Mouse (Mus musculus): ENCODE measurements around the gene BC049352.

Gene BC049352

DNA sequence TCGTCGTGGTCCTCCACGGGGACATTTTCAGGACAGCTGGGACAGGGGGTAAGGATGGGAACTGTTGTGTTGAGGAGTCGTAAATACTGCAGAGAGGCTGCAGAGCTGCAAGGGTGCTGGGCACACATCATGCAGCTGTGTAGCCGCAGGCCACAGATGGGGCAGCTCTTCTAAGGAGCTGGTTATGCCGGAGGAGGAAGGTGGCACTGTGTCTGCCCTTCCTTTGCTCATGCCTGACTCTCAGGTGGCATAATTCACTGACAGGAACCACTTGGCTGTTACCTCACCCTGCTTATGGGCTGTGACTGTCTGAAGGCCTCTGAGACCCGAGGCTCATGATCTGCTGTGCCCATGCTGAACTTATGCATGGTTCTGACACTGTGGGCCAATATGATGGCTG is 68.5 kb downstream of the BC049352 start:
- no peak for DNase-seq (ENCODE audit: low read depth, low spot score)

DNA sequence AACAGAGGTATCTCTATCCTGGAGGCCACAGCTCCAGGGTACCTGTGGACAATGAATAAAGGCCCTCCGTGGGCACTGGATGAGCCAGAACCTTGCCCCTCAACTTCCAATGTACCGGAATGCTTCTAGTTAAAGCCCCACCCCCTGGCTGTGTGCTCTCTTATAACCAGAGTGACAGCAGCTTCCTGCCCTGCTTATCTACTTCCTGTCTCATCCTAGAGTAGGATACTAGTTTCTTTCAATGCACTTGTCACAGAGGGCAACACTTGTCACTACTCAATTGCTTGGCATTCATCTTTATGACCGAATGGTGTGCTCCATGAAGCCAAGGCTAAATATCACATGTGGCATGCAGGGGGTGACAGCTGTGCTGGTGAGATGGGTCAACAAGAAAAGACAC is 69.5 kb downstream of the BC049352 start:
- DNase-seq (ENCODE audit: low read depth, low spot score) = no peak

DNA sequence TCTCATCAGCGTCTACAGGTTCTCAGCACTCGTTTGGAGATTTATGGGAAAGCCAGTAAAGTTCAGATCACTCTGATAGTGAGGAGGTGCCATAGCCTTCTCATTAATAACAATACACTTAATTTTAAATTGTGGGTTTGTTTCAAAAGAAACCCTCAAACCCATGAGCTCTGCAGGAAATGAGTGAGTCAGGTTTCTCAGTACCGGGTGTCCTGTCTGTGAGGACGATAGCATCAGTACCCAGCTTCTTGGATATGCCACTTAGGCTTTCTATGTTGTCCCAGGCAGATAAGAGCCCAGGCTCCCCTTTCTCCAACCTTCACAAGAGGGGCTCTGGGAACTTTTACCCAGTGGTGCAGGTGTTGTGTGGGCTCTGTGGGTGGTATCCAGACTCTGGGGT is 70.2 kb downstream of the BC049352 start:
- no peak for DNase-seq (ENCODE audit: low read depth, low spot score)

DNA sequence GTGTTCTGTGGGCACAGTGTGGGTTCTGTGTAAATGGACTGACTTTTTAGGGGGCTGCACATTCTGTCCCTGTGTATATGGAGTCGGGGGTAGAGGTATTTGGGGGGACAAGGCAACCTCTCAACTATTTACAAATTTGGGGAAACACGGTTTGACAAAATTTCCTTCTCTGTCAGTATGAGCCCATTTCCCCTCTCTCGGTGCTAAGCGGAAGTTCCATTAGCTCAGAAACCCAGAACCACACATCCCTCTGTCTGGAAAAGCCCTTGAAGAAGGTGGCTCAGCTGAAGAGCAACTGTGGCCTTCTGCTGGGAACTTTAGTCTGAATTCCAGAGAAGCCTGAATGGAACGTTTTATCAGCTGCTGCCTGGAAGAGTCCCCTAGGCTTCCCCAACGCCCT is 70.6 kb downstream of the BC049352 start:
- DNase-seq (ENCODE audit: low read depth, low spot score) = no peak

DNA sequence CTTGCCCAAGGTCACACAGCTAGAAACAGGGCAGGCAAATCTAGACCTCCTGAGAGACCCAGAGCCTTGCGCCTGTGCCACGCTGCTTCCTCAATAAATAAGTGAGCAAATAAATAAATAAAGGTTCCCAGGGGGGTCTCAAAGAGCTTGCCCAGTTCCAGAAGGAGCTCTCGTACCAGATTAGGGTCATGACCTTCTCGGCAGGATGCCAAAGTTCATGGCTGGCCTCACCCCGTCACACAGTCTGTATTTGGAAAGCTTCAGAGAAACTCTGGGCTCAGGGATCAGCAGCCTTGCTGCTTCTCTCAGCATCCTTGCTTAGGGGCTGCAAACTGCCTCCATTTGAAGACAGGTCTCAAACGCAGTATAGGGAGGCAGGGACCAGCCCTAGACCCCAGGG is 72.2 kb downstream of the BC049352 start:
- no peak for DNase-seq (ENCODE audit: low read depth, low spot score)

DNA sequence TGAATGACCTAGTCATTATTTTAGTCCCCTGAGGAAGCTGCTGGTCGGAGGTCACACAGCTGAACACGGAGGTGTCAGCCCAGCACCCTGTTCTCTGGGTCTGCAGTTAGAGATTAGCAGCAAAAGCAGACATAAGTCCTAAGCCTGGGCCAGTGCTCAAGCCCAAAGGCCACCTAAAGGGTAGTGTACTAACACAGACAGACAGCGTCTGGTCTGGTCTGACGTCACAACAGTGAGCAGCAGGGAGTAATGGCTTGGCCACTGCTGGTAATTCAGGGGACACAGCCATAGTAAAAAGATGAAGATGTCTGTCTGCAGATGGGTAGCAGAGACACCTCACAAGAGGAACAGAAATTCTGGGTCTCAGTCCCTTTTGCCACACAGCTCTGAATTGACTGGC is 72.8 kb downstream of the BC049352 start:
- no peak for DNase-seq (ENCODE audit: low read depth, low spot score)

DNA sequence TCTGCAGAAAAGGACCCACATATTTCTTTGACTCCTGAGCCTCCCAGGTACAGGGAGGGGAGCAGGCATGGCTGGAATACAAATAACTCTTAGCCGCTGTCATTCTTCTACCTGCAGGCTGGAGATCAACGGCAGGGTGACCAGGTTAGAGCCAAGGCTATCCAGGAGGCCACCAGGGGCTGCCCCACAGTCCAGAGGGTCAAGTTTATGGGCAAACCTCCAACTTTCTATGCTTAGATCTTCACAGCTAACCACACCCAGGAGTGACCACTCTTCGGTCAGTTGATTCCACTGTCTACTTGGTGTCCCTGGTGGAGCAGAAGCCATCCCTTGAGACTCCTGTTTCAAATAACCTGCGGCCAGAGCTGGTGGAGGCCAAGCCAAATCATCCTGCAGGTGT is 73.6 kb downstream of the BC049352 start:
- DNase-seq (ENCODE audit: low read depth, low spot score) = no peak

DNA sequence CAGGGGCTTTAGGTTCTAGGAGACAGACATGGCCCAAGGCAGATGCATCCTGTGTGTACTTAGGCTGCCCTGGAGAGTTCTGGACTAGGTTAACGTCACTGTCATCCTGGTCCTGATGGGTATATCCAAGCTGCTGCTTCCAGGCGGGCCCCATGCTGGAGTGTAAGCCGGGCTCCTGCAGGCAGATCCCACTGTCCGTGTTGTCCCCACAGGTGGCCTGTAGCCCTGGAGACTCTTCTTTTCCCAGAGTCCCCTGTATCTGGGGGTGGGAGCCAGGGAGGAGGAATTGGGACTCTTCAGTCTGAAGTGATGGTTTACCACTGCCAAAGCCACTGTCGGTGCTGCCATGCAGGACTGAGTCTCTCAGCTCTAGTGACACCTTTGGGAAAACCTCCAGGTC is 74.2 kb downstream of the BC049352 start:
- no peak for DNase-seq (ENCODE audit: low read depth, low spot score)

DNA sequence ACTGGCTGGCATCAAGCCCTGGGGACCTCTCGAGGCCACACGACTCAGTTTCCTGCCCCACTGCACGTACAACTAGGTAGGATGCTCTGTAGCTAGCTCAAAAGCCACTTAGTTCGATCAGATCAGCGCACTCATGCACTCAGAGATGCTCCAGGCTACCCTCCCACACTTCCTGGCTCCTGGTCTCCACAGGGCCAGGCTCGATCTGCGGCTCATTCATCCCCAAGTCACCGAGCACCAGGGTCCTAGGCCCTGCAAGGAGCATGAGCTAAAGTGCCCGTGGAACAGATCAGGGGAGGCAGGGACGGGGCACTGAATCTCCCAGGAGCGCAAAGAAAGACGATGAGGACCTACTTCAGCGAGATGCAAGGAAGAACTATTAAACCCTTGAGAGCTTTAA is 77.3 kb downstream of the BC049352 start:
- DNase-seq (ENCODE audit: low read depth, low spot score) = no peak

DNA sequence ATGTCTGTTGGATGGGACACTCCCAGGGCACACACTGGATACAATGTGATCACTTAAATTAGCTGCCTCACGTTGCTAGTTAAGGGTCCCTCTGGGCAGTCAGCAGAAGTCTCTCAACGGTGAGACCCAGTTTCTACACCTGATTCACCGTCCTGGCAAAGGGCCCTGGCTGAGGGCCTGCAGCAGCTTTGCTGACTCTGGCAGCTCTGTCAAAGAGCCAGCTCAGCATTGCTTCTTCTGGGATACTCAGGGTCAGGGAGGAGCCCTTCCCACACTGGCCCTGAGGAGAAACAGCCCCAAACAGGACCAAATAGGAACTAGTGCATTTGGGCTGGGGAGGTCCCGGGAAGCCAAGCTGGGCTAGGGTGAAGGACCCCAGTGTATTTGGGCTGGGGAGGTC is 79.7 kb downstream of the BC049352 start:
- DNase-seq (ENCODE audit: low read depth, low spot score) = no peak

DNA sequence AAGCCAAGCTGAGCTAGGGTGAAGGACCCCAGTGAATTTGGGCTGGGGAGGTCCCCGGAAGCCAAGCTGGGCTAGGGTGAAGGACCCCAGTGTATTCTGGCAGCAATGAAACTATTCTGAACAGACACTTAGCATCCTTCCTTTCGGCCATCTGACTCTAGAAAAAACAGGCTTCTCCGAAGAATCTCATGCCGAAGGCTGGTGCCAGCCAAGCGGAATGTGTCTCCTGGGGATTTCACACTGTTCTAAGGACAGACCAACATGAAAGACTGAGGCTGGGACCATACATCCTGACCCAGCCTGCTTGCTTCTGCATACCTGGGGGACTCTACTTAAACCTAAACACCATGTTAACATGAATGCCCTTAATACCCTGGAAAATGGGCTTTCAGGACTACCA is 80.1 kb downstream of the BC049352 start:
- no peak for DNase-seq (ENCODE audit: low read depth, low spot score)

DNA sequence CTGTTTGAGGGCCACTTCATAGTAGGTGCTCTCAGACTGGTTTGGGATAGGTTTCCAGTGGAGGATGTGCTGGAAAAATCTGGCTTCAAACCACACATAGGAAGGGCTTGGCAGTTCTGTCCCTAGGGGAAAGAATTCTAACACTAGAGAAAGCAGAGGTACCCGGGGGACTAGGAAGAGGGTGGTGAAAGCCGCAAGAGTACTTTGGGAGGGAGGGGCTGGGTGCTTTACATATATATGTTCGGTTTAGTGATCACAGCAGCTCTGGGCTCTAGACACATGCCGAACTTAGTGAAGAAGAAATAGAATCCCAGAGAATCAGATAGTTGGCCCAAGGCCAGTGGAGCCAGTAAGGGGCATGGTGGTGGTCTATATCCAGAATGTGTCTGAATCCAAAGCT is 85.3 kb downstream of the BC049352 start:
- DNase-seq (ENCODE audit: low read depth, low spot score) = no peak

DNA sequence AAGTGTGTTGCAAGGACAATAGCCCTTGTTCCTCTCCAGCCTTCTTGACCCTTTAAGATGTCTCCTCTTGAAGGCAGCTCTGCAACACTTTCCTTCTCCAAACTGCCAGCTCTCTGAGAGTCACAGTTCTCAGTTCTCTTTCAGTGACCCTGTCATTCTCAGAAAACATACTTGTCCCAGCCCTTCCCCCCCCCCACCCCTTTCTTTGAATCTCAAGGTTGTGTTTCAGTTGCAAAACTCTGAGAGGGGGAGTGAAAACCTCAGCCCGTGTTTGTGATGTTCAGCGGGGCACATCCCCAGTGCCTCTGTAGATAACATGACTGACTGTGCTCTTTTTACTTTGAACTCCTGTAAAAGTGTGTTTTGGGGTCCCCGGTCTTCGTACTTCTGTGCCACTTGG is 86.3 kb downstream of the BC049352 start:
- no peak for DNase-seq (ENCODE audit: low read depth, low spot score)

DNA sequence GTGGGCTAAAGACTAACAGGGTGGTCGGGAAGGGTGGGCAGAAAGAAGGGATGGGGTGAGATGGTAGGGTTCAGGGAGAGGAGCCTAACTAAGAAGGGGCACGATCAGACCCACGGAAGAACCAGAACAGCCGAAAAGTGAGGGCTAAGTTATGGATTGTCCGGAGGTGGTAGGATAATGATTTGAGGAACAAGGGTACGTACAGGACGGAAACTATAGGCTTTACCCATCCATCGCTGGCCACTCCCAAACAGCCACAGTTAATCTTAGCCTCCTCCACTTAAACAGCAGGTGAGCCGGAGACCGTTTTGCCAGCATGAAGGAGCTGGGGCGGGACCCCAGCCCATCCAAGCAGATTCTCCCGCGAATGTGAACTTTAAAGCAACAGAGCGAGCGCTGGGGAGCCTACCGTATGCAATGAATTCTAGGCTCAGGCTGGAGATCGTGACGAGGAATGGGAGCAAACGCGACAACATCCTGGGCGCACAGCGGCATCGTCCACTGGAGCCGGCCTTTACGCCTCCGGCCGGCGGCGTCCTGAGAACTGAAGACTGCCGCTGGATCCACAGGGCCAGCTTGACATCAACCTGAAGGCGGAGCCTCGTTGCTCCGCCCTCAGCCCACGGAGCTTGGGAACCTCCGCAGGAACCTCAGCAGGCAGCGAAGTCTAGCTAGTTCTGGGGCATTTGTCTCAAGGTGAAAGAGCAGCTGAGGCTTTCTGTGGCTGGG is 87.0 kb downstream of the BC049352 start, which contains the start of gene Il10ra:
Il10ra (minus strand) TSS at position 553 of the 729 bp plus-strand sequence.
- DNase-seq (ENCODE audit: low read depth, low spot score) = no peak

DNA sequence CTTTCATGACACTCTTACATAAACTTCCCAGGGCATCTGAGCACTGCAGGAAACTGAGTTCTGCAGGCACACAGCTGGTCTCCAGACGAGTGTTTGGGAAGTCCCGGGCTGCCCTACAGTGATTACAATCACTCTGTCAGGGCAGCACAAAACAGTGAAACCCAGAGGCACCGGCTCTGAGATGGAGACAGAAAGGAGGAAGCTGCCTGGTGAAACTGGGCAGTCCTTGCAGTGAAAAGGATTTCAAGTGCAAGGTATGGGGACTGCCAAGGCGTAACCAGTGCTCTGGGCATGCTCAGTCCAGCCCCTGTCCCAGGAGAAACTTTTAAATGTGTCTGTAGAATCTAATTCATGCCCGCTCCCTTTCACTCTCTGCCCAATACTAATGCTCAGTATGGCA is 90.4 kb downstream of the BC049352 start:
- no peak for DNase-seq (ENCODE audit: low read depth, low spot score)

DNA sequence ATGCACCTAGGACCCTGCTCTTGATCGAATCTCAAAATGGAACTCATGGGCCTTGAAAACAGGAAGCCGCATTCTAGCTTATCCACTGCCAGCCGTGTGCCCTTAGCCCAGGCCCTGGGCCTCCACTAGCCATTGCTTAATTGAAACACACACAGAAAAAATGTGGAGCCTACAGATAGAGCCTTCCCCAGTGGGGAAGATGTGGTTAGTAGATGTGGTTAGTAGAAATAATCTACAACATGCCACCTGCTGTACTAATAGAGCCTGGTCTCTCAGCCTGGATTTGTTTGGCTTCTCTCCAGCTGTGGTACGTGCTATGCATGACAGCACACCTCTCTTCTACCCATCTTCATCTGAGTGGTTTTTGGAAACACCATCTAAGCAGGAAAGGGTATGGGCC is 92.4 kb downstream of the BC049352 start:
- no peak for DNase-seq (ENCODE audit: low read depth, low spot score)

DNA sequence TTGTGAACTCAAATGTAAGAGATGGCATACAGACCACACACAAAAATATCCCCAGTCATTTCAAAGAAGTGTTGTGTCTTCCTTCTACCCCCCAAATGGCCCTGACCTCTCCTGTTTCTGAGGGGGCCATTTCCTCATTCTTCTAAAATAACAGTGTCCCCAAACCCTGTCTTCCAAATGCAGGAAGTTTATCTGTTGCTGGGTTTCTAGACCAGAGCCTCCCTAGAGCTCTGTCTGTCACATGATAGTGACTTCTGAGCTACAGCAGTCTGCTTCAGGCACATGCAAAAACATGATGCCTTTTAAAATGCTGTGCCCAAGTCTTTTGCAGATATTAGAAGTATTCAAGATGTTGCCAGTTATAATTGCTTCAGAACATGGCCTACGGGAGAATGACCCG is 92.8 kb downstream of the BC049352 start:
- no peak for DNase-seq (ENCODE audit: low read depth, low spot score)

DNA sequence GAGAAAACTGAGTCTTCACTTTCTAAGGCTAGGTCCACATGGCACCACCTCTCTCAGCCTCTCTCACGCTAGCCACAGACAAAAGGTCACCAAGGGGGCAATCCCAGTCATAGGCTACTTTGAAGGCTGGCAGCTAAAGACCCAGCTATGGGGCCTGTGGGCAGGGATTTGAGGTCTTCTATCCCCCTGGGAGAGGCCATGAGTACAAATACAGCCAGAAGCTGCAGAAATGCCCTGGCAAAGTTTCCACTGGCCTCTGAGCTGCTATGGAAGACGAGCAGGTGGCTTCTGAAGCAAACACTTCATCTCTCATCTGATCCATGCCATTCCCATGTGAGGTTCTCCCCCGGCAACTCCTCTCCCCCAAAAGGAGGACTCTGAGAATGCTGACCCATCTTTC is 98.3 kb downstream of the BC049352 start:
- no peak for DNase-seq (ENCODE audit: low read depth, low spot score)

DNA sequence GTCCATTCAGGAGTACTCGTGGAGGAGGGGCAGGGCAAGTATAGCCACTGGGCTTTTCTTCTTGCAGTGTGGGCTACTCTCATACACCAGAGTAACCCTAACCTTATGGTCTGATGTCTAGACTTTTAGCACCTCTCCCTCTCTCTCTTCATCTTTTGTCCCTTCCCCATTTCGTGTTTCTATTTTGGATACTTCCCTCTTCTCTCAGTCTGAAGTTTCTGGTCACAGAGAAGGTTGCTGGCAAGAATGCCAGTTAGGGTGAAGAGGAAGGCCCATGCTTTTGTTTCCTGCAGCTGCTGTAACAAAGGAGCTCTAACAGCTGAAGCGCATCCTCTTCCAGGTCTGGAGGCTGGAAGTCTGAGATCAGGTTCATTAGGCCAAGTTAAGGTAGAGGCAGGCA is 99.1 kb downstream of the BC049352 start:
- DNase-seq (ENCODE audit: low read depth, low spot score) = no peak

DNA sequence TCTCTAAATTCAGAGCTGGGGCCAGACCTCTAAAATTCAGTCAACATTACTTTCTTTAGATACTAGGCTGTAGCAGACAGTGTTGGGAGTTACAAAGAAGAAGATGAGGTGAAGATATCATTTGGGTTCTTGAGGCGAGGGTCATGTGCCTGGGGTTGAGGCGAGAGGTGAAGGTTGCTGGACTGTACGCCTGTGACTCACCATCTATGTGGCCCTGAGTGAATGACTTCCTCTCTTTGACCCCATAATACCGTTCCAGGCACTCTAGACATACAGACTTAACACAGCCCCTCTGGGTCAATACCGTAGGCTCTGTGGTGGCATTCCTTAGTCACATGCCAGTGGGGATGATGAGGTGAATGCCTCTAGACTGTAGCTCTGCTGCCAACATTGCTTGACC is 100.7 kb downstream of the BC049352 start:
- no peak for DNase-seq (ENCODE audit: low read depth, low spot score)

DNA sequence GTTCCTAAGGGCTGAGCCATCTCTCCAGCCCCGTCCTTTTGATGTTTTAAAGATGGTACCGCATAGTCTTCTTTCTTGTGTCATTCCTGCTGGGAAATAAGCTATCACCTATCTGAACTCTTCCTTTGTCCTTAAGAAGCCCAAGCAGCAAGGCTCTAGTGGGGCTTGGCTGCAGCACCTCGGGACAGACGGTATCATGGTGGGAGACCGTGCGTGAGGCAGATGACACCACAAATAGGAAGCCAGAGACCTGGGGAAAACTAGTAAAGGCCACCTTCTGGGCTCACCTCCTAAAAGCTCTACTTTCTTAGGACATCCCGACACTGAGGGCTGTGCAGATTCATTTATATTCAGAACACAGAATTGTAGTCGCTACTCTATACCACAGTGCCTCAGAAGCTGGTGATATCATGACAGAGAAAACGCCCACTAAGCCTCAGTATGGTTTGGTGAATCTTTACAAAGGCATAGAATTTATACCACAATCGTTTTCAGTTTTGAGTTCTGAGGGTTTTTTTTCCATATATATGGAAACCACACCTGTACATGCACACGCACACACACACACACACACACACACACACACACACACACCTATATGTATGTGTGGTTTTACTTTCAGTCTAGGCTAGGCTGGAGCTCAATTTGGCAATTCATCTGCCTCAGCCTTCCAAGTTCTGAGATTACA is 109.8 kb downstream of the BC049352 start:
- no peak for DNase-seq (ENCODE audit: low read depth, low spot score)

DNA sequence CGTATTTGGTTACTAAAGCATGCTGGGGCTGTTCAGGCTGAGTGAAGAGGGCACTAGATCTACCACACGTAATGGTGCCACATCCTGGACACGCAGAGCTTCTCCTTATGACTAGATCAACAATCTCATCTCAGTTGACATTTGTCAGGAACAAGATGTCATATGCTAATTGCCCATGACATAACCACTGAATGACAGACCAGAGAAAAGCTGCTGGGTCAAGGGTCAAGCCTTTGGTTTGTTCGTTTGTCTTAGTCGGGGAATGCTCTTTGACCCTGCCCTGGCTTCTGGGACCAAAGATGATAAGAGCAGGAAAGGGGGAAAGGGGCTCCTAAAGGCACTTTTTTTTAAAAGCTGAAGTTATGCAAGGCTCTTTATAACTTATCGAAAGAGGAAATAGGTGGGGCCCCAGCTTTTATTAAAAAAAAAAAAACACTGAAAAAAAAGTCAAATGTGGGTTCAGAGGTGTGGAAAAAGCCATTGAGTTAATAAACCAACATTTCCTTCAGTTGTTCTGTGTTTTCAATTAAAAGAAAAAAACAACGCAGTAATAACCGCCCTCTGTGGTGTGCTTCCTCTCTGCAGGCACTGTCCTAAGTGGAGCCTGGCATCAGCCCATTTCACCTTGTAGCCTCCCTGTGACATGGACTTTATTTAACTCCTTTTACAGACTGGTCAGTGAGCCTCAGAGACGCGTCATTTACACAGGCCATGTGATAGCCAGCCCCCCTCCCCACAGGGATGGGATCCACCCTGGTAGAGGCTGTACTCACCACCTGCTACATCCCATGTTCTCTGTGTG is 112.6 kb downstream of the BC049352 start:
- DNase-seq (ENCODE audit: low read depth, low spot score) = no peak

Measured in telencephalon, adult 2 months (tissue).